Comparison of ENCODE assay signal across 30 mouse cellular contexts in genomic region chrX:73969167-73969566, GRCm38 (mm10). TPM values are rescaled to one million over a fixed set of nuclear protein-coding genes. Genes with fewer than 3 reads are reported as not detected.
DNase-seq lines count a peak whose midpoint lies in the region; ATAC-seq and TF ChIP-seq lines count a peak whose summit lies in the region.
"Had no signal": no experiment of that assay in that cellular context is flagged by ENCODE, and none has a peak within 500 bp of the region (broad histone marks: within the 10 kb centered on the region; RNA-seq: fewer than 3 reads in every experiment).

No protein-coding gene starts in this region.

- DNase-seq in liver, embryonic 11.5 days (ENCODE audit: low spot score): no peak
- DNase-seq in liver (no peak), MEL (ENCODE audit: low read depth, low spot score) (peak; percentile 48)
- no peak for DNase-seq in liver, embryonic 14.5 days (ENCODE audit: low read depth in 3 of 3, low spot score in 3 of 3)
- no peak for DNase-seq in left cerebral cortex, postnatal 10 days (ENCODE audit: extremely low spot score in 1 of 2, low spot score in 2 of 2)
- DNase-seq in left cerebral cortex, postnatal 14 days (ENCODE audit: low spot score in 2 of 2): no peak
- DNase-seq: adrenal gland, adult 2 months; adrenal gland, postnatal 36 days; cerebellum, adult 9-11 months; embryo, embryonic 11 days; gastrocnemius, adult 2 months; gastrocnemius, postnatal 36 days; heart, postnatal 10 days; kidney, adult 11 months; kidney, postnatal 14 days; left cerebral cortex, postnatal 4 days; right cerebral cortex, postnatal 4 days; thymus, adult 2 months; thymus, postnatal 36 days had no signal

- no peak; the same call in 1 of the 2 replicates for ATAC-seq in liver, embryonic 11.5 days (replicated peaks; ENCODE audit: low FRiP score)
- ATAC-seq in liver, embryonic 14.5 days (ENCODE audit: insufficient read depth): peak; percentile 29; the same call in 1 of the 2 replicates
- ATAC-seq: activated CD4-positive, CD25-positive, alpha-beta regulatory T cell, adult 4 months; CD4-positive, CD25-positive, alpha-beta regulatory T cell, adult 4 months; forebrain, embryonic 15.5 days; inflammation-experienced regulatory T-cells, adult 6 months had no signal

- H3K4me3 ChIP-seq in liver, embryonic 11.5 days (ENCODE audit: low read depth, low read length): no peak overlapping the region
- H3K4me3 ChIP-seq in MEL (ENCODE audit: control insufficient read depth in 1 of 2, insufficient read depth in 1 of 2, low read depth in 2 of 2, low read length in 2 of 2): no peak overlapping the region
- H3K4me3 ChIP-seq in bone marrow, adult 2 months (replicated peaks; ENCODE audit: control insufficient read depth, low read depth, low read length): no peak overlapping the region
- no peak overlapping the region for H3K4me3 ChIP-seq in liver, embryonic 14.5 days (ENCODE audit: insufficient read depth in 1 of 2, low read depth in 2 of 2, low read length in 2 of 2)
- H3K4me3 ChIP-seq: embryonic facial prominence, embryonic 13.5 days; forebrain, embryonic 15.5 days; gastrocnemius, adult 2 months; heart, embryonic 13.5 days; hindbrain, embryonic 15.5 days; lung, embryonic 15.5 days; midbrain, embryonic 12.5 days; neural tube, embryonic 12.5 days had no signal

- H3K9me3 ChIP-seq in liver, embryonic 11.5 days (ENCODE audit: control insufficient read depth, low read length): no peaks in the 10 kb centered on the region
- no peaks in the 10 kb centered on the region for H3K9me3 ChIP-seq in MEL (replicated peaks; ENCODE audit: insufficient read depth, low read length)
- H3K9me3 ChIP-seq in liver, embryonic 14.5 days (ENCODE audit: control insufficient read depth, low read length): no peaks in the 10 kb centered on the region
- H3K9me3 ChIP-seq: embryonic facial prominence, embryonic 13.5 days; forebrain, embryonic 15.5 days; heart, embryonic 13.5 days; hindbrain, embryonic 15.5 days; lung, embryonic 15.5 days; midbrain, embryonic 12.5 days; neural tube, embryonic 12.5 days had no signal

- no peak for TF ChIP-seq POLR2A in MEL (IDR thresholded peaks at IDR 0.05; ENCODE audit: control insufficient read depth in 1 of 2, insufficient read depth in 1 of 2, low read depth in 1 of 2, low read length in 2 of 2, poor library complexity in 1 of 2)
- no peak for TF ChIP-seq POLR2A in bone marrow, adult 2 months (IDR thresholded peaks at IDR 0.05; ENCODE audit: borderline replicate concordance, control insufficient read depth, low read depth, low read length)

- TF ChIP-seq CTCF in MEL (IDR thresholded peaks at IDR 0.05 in 2 of 3, conservative IDR thresholded peaks at IDR 0.05 in 1 of 3; ENCODE audit: control insufficient read depth in 1 of 3, insufficient read depth in 1 of 3, low read depth in 2 of 3, low read length in 3 of 3, poor library complexity in 1 of 3, severe bottlenecking in 1 of 3): no peak
- TF ChIP-seq CTCF in bone marrow, adult 2 months (IDR thresholded peaks at IDR 0.05; ENCODE audit: control insufficient read depth, insufficient read depth, low read length): no peak
- no peak for TF ChIP-seq CTCF in liver, embryonic 14.5 days (IDR thresholded peaks at IDR 0.05; ENCODE audit: low read depth)

- no peak for TF ChIP-seq RAD21 in MEL (IDR thresholded peaks at IDR 0.05; ENCODE audit: low read depth, low read length)

- H3K79me2 ChIP-seq in MEL (ENCODE audit: control insufficient read depth, insufficient read depth, low read length, poor library complexity): peaks cover 26% of the 10 kb centered on the region

- intact Hi-C loops in left cerebral cortex, postnatal 10 days (cut with DNase I): loop anchor here (5.0 to 10.0 kb wide), 3 partner anchors 53 to 276 kb away; partner anchors contain the start of genes Flna and Irak1
- intact Hi-C loops in left cerebral cortex, postnatal 14 days (cut with DNase I): loop anchor here (5.0 kb wide), 2 partner anchors 53 to 443 kb away; partner anchors contain the start of gene Irak1

- 52% methylated on average over 1 of the region's 1 CpGs for WGBS in liver, embryonic 11.5 days
- WGBS in bone marrow, adult 2 months: 67% methylated on average over 1 of the region's 1 CpGs
- WGBS in liver, embryonic 14.5 days (ENCODE audit: insufficient replicate concordance): 40% methylated on average over 1 of the region's 1 CpGs

- peak overlapping the region; percentile 41 for H3K4me2 ChIP-seq in liver, embryonic 11.5 days
- peak overlapping the region; percentile 75 for H3K4me2 ChIP-seq in liver, embryonic 14.5 days (ENCODE audit: low read depth)
- H3K4me2 ChIP-seq: embryonic facial prominence, embryonic 13.5 days; forebrain, embryonic 15.5 days; heart, embryonic 13.5 days; hindbrain, embryonic 15.5 days; lung, embryonic 15.5 days; midbrain, embryonic 12.5 days had no signal

- no peaks in the 10 kb centered on the region for H3K36me3 ChIP-seq in liver, embryonic 11.5 days (ENCODE audit: control insufficient read depth, insufficient read depth, low read length)
- H3K36me3 ChIP-seq in MEL (ENCODE audit: control insufficient read depth in 1 of 2, insufficient read depth in 2 of 2, low read length in 2 of 2): peaks cover 0 to 42% of the 10 kb centered on the region in 2 experiments; a peak in 2 of 4 replicates
- H3K36me3 ChIP-seq in liver, embryonic 14.5 days (replicated peaks; ENCODE audit: control insufficient read depth, insufficient read depth, low read depth): peaks cover under 1% of the 10 kb centered on the region; the same call in 1 of the 2 replicates
- H3K36me3 ChIP-seq: embryonic facial prominence, embryonic 13.5 days; forebrain, embryonic 15.5 days; heart, embryonic 13.5 days; hindbrain, embryonic 15.5 days; lung, embryonic 15.5 days; midbrain, embryonic 12.5 days; neural tube, embryonic 12.5 days had no signal

- H3K9ac ChIP-seq in liver, embryonic 11.5 days (ENCODE audit: low read depth, low read length): no peak overlapping the region
- peak overlapping the region; percentile 47 for H3K9ac ChIP-seq in MEL (ENCODE audit: control insufficient read depth, low read depth, low read length, poor library complexity, severe bottlenecking)
- H3K9ac ChIP-seq in liver, embryonic 14.5 days (replicated peaks): peak overlapping the region; percentile 55
- H3K9ac ChIP-seq: embryonic facial prominence, embryonic 13.5 days; forebrain, embryonic 15.5 days; heart, embryonic 13.5 days; hindbrain, embryonic 15.5 days; lung, embryonic 15.5 days; midbrain, embryonic 12.5 days; neural tube, embryonic 12.5 days had no signal

- peak overlapping the region; percentile 84 for H3K27ac ChIP-seq in liver, embryonic 11.5 days (ENCODE audit: low read depth, low read length)
- H3K27ac ChIP-seq in MEL (ENCODE audit: control insufficient read depth, low read depth, low read length): peak overlapping the region; percentile 93
- peak overlapping the region; percentile 39; the same call in 1 of the 2 replicates for H3K27ac ChIP-seq in bone marrow, adult 2 months (ENCODE audit: control insufficient read depth, insufficient read depth, low read depth, low read length, poor library complexity)
- peak overlapping the region; percentile 88 for H3K27ac ChIP-seq in liver, embryonic 14.5 days
- H3K27ac ChIP-seq: embryonic facial prominence, embryonic 13.5 days; heart, embryonic 13.5 days; lung, embryonic 15.5 days; midbrain, embryonic 12.5 days; neural tube, embryonic 12.5 days had no signal

- peaks cover 10% of the 10 kb centered on the region for H3K4me1 ChIP-seq in liver, embryonic 11.5 days (replicated peaks; ENCODE audit: control insufficient read depth, insufficient read depth, low read length)
- peaks cover 6 to 25% of the 10 kb centered on the region in 2 experiments for H3K4me1 ChIP-seq in MEL (ENCODE audit: control insufficient read depth in 1 of 2, insufficient read depth in 2 of 2, low read length in 2 of 2)
- no peaks in the 10 kb centered on the region for H3K4me1 ChIP-seq in bone marrow, adult 2 months (ENCODE audit: control insufficient read depth, insufficient read depth, low read length)
- peaks cover 26 to 32% of the 10 kb centered on the region in 2 experiments for H3K4me1 ChIP-seq in liver, embryonic 14.5 days (replicated peaks; ENCODE audit: control insufficient read depth in 2 of 2, insufficient read depth in 2 of 2, low read length in 1 of 2)

- peak; percentile 67 to 75; a peak in 3 of 4 replicates for TF ChIP-seq EP300 in MEL (IDR thresholded peaks at IDR 0.05; ENCODE audit: low read depth in 1 of 2, low read length in 2 of 2)
- peak; percentile 56 for TF ChIP-seq EP300 in liver, embryonic 14.5 days (IDR thresholded peaks at IDR 0.05; ENCODE audit: low read depth)

- peaks cover 9% of the 10 kb centered on the region for H3K27me3 ChIP-seq in liver, embryonic 11.5 days (replicated peaks; ENCODE audit: control insufficient read depth, insufficient read depth, low read length)
- no peaks in the 10 kb centered on the region for H3K27me3 ChIP-seq in MEL (ENCODE audit: control insufficient read depth in 1 of 2, insufficient read depth in 2 of 2, low read length in 2 of 2)
- no peaks in the 10 kb centered on the region for H3K27me3 ChIP-seq in liver, embryonic 14.5 days (ENCODE audit: control insufficient read depth, insufficient read depth, low read length)
- H3K27me3 ChIP-seq: forebrain, embryonic 15.5 days; hindbrain, embryonic 15.5 days; lung, embryonic 15.5 days; midbrain, embryonic 12.5 days; neural tube, embryonic 12.5 days had no signal

RNA-seq across cellular contexts. Expression of gene Hcfc1, which starts 3.0 kb away (rescaled TPM):
- polyA plus RNA-seq in liver, embryonic 11.5 days (2014; fragmentation: Nextera tagmentation; extraction: Ambion mirVana): 68.6 and 72.8 TPM in 2 replicates
- total RNA-seq in MEL (2012; rRNA removed): 53.6 and 60.0 TPM in 2 replicates
- 100 to 1,000 TPM in 1 of 2 experiments, 10 to 100 TPM in 1; 40.8 to 146 TPM for polyA plus RNA-seq in MEL (2012; ENCODE audit: insufficient read depth in 1 of 2, insufficient read length in 2 of 2, low read depth in 1 of 2, low replicate concordance in 2 of 2, missing spikeins in 1 of 2)
- 38.5 and 58.8 TPM in 2 replicates for polyA plus RNA-seq in bone marrow, adult 2 months (2011; ENCODE audit: insufficient read depth, insufficient read length, low replicate concordance, missing spikeins)
- polyA plus RNA-seq in liver, embryonic 14.5 days (2012; rRNA removed): 28.9 and 33.2 TPM in 2 replicates
- polyA plus RNA-seq in liver, embryonic 14.5 days (2014; fragmentation: Nextera tagmentation; extraction: Ambion mirVana): 35.1 and 42.8 TPM in 2 replicates
- total RNA-seq in left cerebral cortex, postnatal 10 days (2021): 10 to 100 TPM; 70.1 to 83.6 TPM
- 10 to 100 TPM; 71.8 to 73.7 TPM for total RNA-seq in left cerebral cortex, postnatal 14 days (2021)

RNA-seq across cellular contexts. Expression of gene Renbp, which starts 38.5 kb away (rescaled TPM):
- polyA plus RNA-seq in liver, embryonic 11.5 days (2014; fragmentation: Nextera tagmentation; extraction: Ambion mirVana): 30.3 and 32.5 TPM in 2 replicates
- total RNA-seq in MEL (2012; rRNA removed): 18.8 and 22.7 TPM in 2 replicates
- 10 to 100 TPM in 1 of 2 experiments, not detected in 1; 38.0 TPM for polyA plus RNA-seq in MEL (2012; ENCODE audit: insufficient read depth in 1 of 2, insufficient read length in 2 of 2, low read depth in 1 of 2, low replicate concordance in 2 of 2, missing spikeins in 1 of 2)
- 30.7 and 48.6 TPM in 2 replicates for polyA plus RNA-seq in bone marrow, adult 2 months (2011; ENCODE audit: insufficient read depth, insufficient read length, low replicate concordance, missing spikeins)
- polyA plus RNA-seq in liver, embryonic 14.5 days (2012; rRNA removed): 7.3 and 10.4 TPM in 2 replicates
- polyA plus RNA-seq in liver, embryonic 14.5 days (2014; fragmentation: Nextera tagmentation; extraction: Ambion mirVana): 13.7 and 14.8 TPM in 2 replicates
- 1 to 10 TPM; 3.1 to 5.1 TPM for total RNA-seq in left cerebral cortex, postnatal 10 days (2021)
- total RNA-seq in left cerebral cortex, postnatal 14 days (2021): 1 to 10 TPM; 5.4 to 6.4 TPM

RNA-seq across cellular contexts. Expression of gene Naa10, which starts 47.4 kb away (rescaled TPM):
- 210 TPM in 2 replicates for polyA plus RNA-seq in liver, embryonic 11.5 days (2014; fragmentation: Nextera tagmentation; extraction: Ambion mirVana)
- 155 and 174 TPM in 2 replicates for total RNA-seq in MEL (2012; rRNA removed)
- 100 to 1,000 TPM; 253 to 417 TPM for polyA plus RNA-seq in MEL (2012; ENCODE audit: insufficient read depth in 1 of 2, insufficient read length in 2 of 2, low read depth in 1 of 2, low replicate concordance in 2 of 2, missing spikeins in 1 of 2)
- polyA plus RNA-seq in bone marrow, adult 2 months (2011; ENCODE audit: insufficient read depth, insufficient read length, low replicate concordance, missing spikeins): 60.9 and 77.0 TPM in 2 replicates
- polyA plus RNA-seq in liver, embryonic 14.5 days (2012; rRNA removed): 64.1 and 73.0 TPM in 2 replicates
- 81.1 and 81.3 TPM in 2 replicates for polyA plus RNA-seq in liver, embryonic 14.5 days (2014; fragmentation: Nextera tagmentation; extraction: Ambion mirVana)
- 10 to 100 TPM; 56.9 to 60.6 TPM for total RNA-seq in left cerebral cortex, postnatal 10 days (2021)
- 10 to 100 TPM; 57.2 to 58.8 TPM for total RNA-seq in left cerebral cortex, postnatal 14 days (2021)

RNA-seq across cellular contexts. Expression of gene Arhgap4, which starts 47.5 kb away (rescaled TPM):
- 10.2 and 12.9 TPM in 2 replicates for polyA plus RNA-seq in liver, embryonic 11.5 days (2014; fragmentation: Nextera tagmentation; extraction: Ambion mirVana)
- 9.6 and 10.3 TPM in 2 replicates for total RNA-seq in MEL (2012; rRNA removed)
- 10 to 100 TPM in 1 of 2 experiments, not detected in 1; 24.5 TPM for polyA plus RNA-seq in MEL (2012; ENCODE audit: insufficient read depth in 1 of 2, insufficient read length in 2 of 2, low read depth in 1 of 2, low replicate concordance in 2 of 2, missing spikeins in 1 of 2)
- 53.5 and 163 TPM in 2 replicates for polyA plus RNA-seq in bone marrow, adult 2 months (2011; ENCODE audit: insufficient read depth, insufficient read length, low replicate concordance, missing spikeins)
- polyA plus RNA-seq in liver, embryonic 14.5 days (2012; rRNA removed): 7.2 and 7.8 TPM in 2 replicates
- polyA plus RNA-seq in liver, embryonic 14.5 days (2014; fragmentation: Nextera tagmentation; extraction: Ambion mirVana): 3.5 and 4.9 TPM in 2 replicates
- total RNA-seq in left cerebral cortex, postnatal 10 days (2021): 1 to 10 TPM; 5.3 to 5.4 TPM
- 1 to 10 TPM; 5.5 to 6.0 TPM for total RNA-seq in left cerebral cortex, postnatal 14 days (2021)

RNA-seq across cellular contexts. Expression of gene Irak1, which starts 54.6 kb away (rescaled TPM):
- polyA plus RNA-seq in liver, embryonic 11.5 days (2014; fragmentation: Nextera tagmentation; extraction: Ambion mirVana): 51.8 and 61.0 TPM in 2 replicates
- total RNA-seq in MEL (2012; rRNA removed): 30.1 and 33.7 TPM in 2 replicates
- polyA plus RNA-seq in MEL (2012; ENCODE audit: insufficient read depth in 1 of 2, insufficient read length in 2 of 2, low read depth in 1 of 2, low replicate concordance in 2 of 2, missing spikeins in 1 of 2): 100 to 1,000 TPM in 1 of 2 experiments, not detected in 1; 106 TPM
- 41.4 and 97.5 TPM in 2 replicates for polyA plus RNA-seq in bone marrow, adult 2 months (2011; ENCODE audit: insufficient read depth, insufficient read length, low replicate concordance, missing spikeins)
- polyA plus RNA-seq in liver, embryonic 14.5 days (2012; rRNA removed): 19.9 and 20.2 TPM in 2 replicates
- polyA plus RNA-seq in liver, embryonic 14.5 days (2014; fragmentation: Nextera tagmentation; extraction: Ambion mirVana): 15.5 and 17.0 TPM in 2 replicates
- 10 to 100 TPM; 37.3 to 39.3 TPM for total RNA-seq in left cerebral cortex, postnatal 10 days (2021)
- 10 to 100 TPM; 32.1 to 38.5 TPM for total RNA-seq in left cerebral cortex, postnatal 14 days (2021)

Comparison
In these comparisons a context has a peak if more than half of its experiments do, and no peak if none do; other contexts are left out.
1. H3K27ac ChIP-seq: peak in every context shown above with its lines; median percentile 93 in MEL; 88 in liver, embryonic 14.5 days; 84 in liver, embryonic 11.5 days; 39 in bone marrow, adult 2 months.